Mouse (Mus musculus) layer of hippocampus, postnatal 14 days (tissue): Measurements from ENCODE around the gene Utp11. TPM values are rescaled to one million over a fixed set of nuclear protein-coding genes. Genes with fewer than 3 reads are reported as not detected.

Experiments
- DNase-seq, 2 experiments: peaks; one replicate each; pipeline ENCODE4 v3.0.0; 2021 to 2022; ENCODE audit warnings: low spot score in 2 of 2, mixed read lengths in 1 of 2
- microRNA-seq, 2 experiments: library from miRNA; unstranded; fragments of <30 nt; microRNA quantifications; one replicate each; pipeline ENCODE4 v1.2.0; 2021
- total RNA-seq, 2 experiments: library from RNA; stranded (reverse); gene quantifications; 2 replicates each; pipeline ENCODE4 v1.2.3; 2021

Gene Utp11
- total RNA-seq, 2 experiments from 2014 or later: 15.5 to 17.5 TPM

- no peak for DNase-seq
Measured at GRCm38 (mm10) chr4:124639715-124640114, 53.7 kb downstream of the Utp11 start.

GRCm38 (mm10) chr4:124633281-124633680 lies 60.1 kb downstream of the Utp11 start:
- DNase-seq: no peak

GRCm38 (mm10) chr4:124632856-124633255 lies 60.5 kb downstream of the Utp11 start:
- no peak for DNase-seq

- no peak for DNase-seq
Measured at GRCm38 (mm10) chr4:124631456-124631855, 61.9 kb downstream of the Utp11 start.

Small RNAs within 50 kb of the gene (microRNA-seq; reads per million reads assigned to microRNA genes)
- 0 reads per million in 2 experiments for gene Gm24721
- 0 reads per million in 2 experiments for gene Mir697

Other genes with a start within 250 kb of the Utp11 start
- gene 3100002H09Rik, start 82.8 kb downstream of the Utp11 start, total RNA-seq: under 1 TPM; 0.45 to 0.92 TPM
- gene Pou3f1, start 36.8 kb downstream of the Utp11 start, total RNA-seq: 10 to 100 TPM; 33.0 to 41.2 TPM
- 1 to 10 TPM; 4.5 to 4.9 TPM for gene Fhl3, start 7.1 kb upstream of the Utp11 start, total RNA-seq
- 10 to 100 TPM; 33.2 to 35.7 TPM for gene Sf3a3, start 21.2 kb upstream of the Utp11 start, total RNA-seq
- 10 to 100 TPM; 37.3 to 41.2 TPM for gene Inpp5b, start 48.2 kb upstream of the Utp11 start, total RNA-seq
- gene Mtf1, start 108.5 kb upstream of the Utp11 start, total RNA-seq: 10 to 100 TPM; 24.6 to 27.5 TPM
- 10 to 100 TPM; 28.0 to 28.4 TPM for gene Yrdc, start 157.1 kb upstream of the Utp11 start, total RNA-seq
- gene 1110065P20Rik, start 157.6 kb upstream of the Utp11 start, total RNA-seq: 100 to 1,000 TPM; 101 to 106 TPM
- 10 to 100 TPM; 44.3 to 46.1 TPM for gene Maneal, start 168.6 kb upstream of the Utp11 start, total RNA-seq
- gene Epha10, start 187.3 kb upstream of the Utp11 start, total RNA-seq: 10 to 100 TPM; 16.1 to 23.6 TPM
- 10 to 100 TPM; 16.8 to 17.5 TPM for gene 9930104L06Rik, start 243.4 kb upstream of the Utp11 start, total RNA-seq
- 1 to 10 TPM; 3.3 to 3.4 TPM for gene Cdca8, start 245.7 kb upstream of the Utp11 start, total RNA-seq